Mouse (Mus musculus) limb, embryonic 11.5 days (tissue): ENCODE data around the gene Tab2. TPM values are rescaled to one million over a fixed set of nuclear protein-coding genes. Genes with fewer than 3 reads are reported as not detected.
A peak's percentile ranks its signal among the peaks of the same experiment; 100 is the strongest.

Experiments used
- ATAC-seq: fragments of 200-750 bp; cut with Nextera tagmentation; 2 replicates; pipeline ENCODE4 v1.8.0; 2017; ENCODE audit warnings: low read depth; ENCODE audit not compliant: insufficient number of reproducible peaks, low FRiP score, low TSS enrichment
- DNase-seq: peaks from one replicate; pipeline ENCODE4 v3.0.0-alpha.2; 2015; ENCODE audit warnings: low spot score
- H3K27ac ChIP-seq: fragments of 300-500 bp; sonication (generic); replicated peaks from 2 replicates; pipeline ENCODE4 v1.5.1; 2014; ENCODE audit warnings: low read depth, mild to moderate bottlenecking, low read length
- H3K27me3 ChIP-seq: fragments of 300-500 bp; sonication (generic); 2 replicates; pipeline ENCODE4 v1.6.1; 2014; ENCODE audit warnings: mild to moderate bottlenecking, low read length, mixed read lengths; ENCODE audit not compliant: control insufficient read depth, insufficient read depth
- H3K36me3 ChIP-seq: fragments of 300-500 bp; sonication (generic); 2 replicates; pipeline ENCODE4 v1.6.1; 2014; ENCODE audit warnings: mild to moderate bottlenecking, low read length, moderate library complexity, mixed read lengths; ENCODE audit not compliant: control insufficient read depth, insufficient read depth
- H3K4me1 ChIP-seq: fragments of 300-500 bp; sonication (generic); 2 replicates; pipeline ENCODE4 v1.6.1; 2014; ENCODE audit warnings: low read length, mixed read lengths; ENCODE audit not compliant: control insufficient read depth, insufficient read depth
- H3K4me2 ChIP-seq: fragments of 300-500 bp; sonication (generic); 2 replicates; pipeline ENCODE4 v1.6.1; 2014; ENCODE audit warnings: low read depth, mild to moderate bottlenecking, moderate library complexity; ENCODE audit not compliant: severe bottlenecking
- H3K4me3 ChIP-seq: fragments of 300-500 bp; sonication (generic); 2 replicates; pipeline ENCODE4 v1.5.1; 2014; ENCODE audit warnings: low read depth, low read length
- H3K9ac ChIP-seq: fragments of 300-500 bp; sonication (generic); 2 replicates; pipeline ENCODE4 v1.6.1; 2014; ENCODE audit warnings: mild to moderate bottlenecking, low read length
- H3K9me3 ChIP-seq: fragments of 300-500 bp; sonication (generic); 2 replicates; pipeline ENCODE4 v1.6.1; 2016; ENCODE audit warnings: low read length; ENCODE audit not compliant: control insufficient read depth
- WGBS: fragments of 180-500 bp; shearing (Covaris S2); extraction: QIAGEN DNeasy Blood & Tissue Kit; methylation state at CpG from one replicate; pipeline ENCODE4 v1.1.7; 2014; 5-methylcytosine and 5-hydroxymethylcytosine counted together
- polyA plus RNA-seq: library from polyadenylated mRNA; unstranded; fragments of >200 nt; fragmentation: Nextera tagmentation; extraction: Ambion mirVana; gene quantifications from 2 replicates; pipeline ENCODE4 v1.2.1, GENCODE M21; 2014

The Tab2 gene
- polyA plus RNA-seq, 1 experiment from 2014 or later: 30.3 TPM

- DNase-seq: no peak
Measured at GRCm38 (mm10) chr10:7923433-7923832, 32.6 kb downstream of the Tab2 start.

DNA sequence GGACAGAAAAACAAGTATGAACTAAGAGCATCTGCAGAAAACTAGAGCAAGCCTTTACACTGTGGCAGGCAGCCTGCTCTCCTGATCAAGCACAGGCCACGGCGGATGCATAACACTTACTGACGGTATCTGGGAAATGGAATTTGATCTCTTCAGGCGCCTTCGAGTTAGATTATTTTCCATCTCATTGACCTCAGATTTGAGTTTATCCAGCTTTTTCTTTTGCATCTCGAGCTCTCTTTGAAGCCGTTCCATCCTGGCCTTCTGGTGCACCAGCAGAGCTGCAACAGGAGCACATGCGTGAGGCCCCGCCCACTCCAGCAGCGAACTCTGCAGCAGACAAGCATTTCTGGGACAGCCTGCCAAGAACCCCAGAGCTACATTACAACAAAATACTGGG is 44.8 kb downstream of the Tab2 start:
- H3K36me3 ChIP-seq: peaks cover 23% of the 10 kb centered on the region; the same call in 1 of the 2 replicates

More at GRCm38 (mm10) chr10:7923433-7923832, 32.6 kb downstream of the Tab2 start:
- H3K27ac ChIP-seq: no peak overlapping the region
- H3K27me3 ChIP-seq: no peaks in the 10 kb centered on the region
- H3K4me3 ChIP-seq: no peak overlapping the region
- no peak overlapping the region for H3K9ac ChIP-seq
- WGBS: 95% methylated on average over 1 of the region's 1 CpGs
- ATAC-seq: no peak
- H3K36me3 ChIP-seq: peaks cover 15% of the 10 kb centered on the region; the same call in 1 of the 2 replicates
- no peak overlapping the region for H3K4me2 ChIP-seq
- H3K9me3 ChIP-seq: no peaks in the 10 kb centered on the region
- no peaks in the 10 kb centered on the region for H3K4me1 ChIP-seq

GRCm38 (mm10) chr10:7907151-7907550 is 48.9 kb downstream of the Tab2 start:
- DNase-seq: no peak
- 90% methylated on average over 12 of the region's 12 CpGs for WGBS

More for the DNA sequence above, 44.8 kb downstream of the Tab2 start:
- no peak overlapping the region for H3K9ac ChIP-seq
- H3K4me3 ChIP-seq: no peak overlapping the region
- H3K4me2 ChIP-seq: no peak overlapping the region
- H3K27ac ChIP-seq: no peak overlapping the region
- no peaks in the 10 kb centered on the region for H3K4me1 ChIP-seq
- no peaks in the 10 kb centered on the region for H3K27me3 ChIP-seq
- no peaks in the 10 kb centered on the region for H3K9me3 ChIP-seq
- DNase-seq (no peak), ATAC-seq (no peak)
- 85% methylated on average over 10 of the region's 10 CpGs for WGBS

DNA sequence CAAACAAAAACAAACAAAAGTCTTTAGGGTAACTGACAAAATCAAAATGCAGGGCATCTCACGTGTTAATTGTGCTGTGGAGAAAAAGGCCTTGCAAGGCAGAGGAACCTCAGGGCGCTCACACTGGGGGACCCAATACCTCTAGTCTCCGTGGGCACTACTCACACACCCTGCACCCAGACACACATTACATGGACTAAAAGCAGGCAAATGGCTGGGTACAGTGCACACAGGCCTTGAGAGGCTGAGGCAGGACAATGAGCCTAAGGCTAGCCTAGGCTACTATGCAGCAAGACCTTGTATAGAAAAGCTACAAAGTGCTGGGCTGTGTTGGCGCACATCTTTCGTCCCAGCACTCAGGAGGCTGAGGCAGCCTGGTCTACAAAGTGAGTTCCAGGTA is 51.9 kb downstream of the Tab2 start:
- no peak overlapping the region for H3K9ac ChIP-seq
- WGBS: 92% methylated on average over 5 of the region's 5 CpGs
- no peaks in the 10 kb centered on the region for H3K9me3 ChIP-seq
- no peak overlapping the region for H3K4me3 ChIP-seq
- no peak overlapping the region for H3K4me2 ChIP-seq
- no peaks in the 10 kb centered on the region for H3K27me3 ChIP-seq
- H3K27ac ChIP-seq: no peak overlapping the region
- no peaks in the 10 kb centered on the region for H3K4me1 ChIP-seq
- DNase-seq (no peak), ATAC-seq (no peak)
- H3K36me3 ChIP-seq: peaks cover 21% of the 10 kb centered on the region; the same call in 1 of the 2 replicates

More at GRCm38 (mm10) chr10:7907151-7907550, 48.9 kb downstream of the Tab2 start:
- no peaks in the 10 kb centered on the region for H3K4me1 ChIP-seq
- H3K9me3 ChIP-seq: no peaks in the 10 kb centered on the region
- peaks cover 26% of the 10 kb centered on the region; the same call in 1 of the 2 replicates for H3K36me3 ChIP-seq
- H3K27ac ChIP-seq: no peak overlapping the region
- H3K4me2 ChIP-seq: no peak overlapping the region
- H3K27me3 ChIP-seq: no peaks in the 10 kb centered on the region
- ATAC-seq: no peak
- no peak overlapping the region for H3K4me3 ChIP-seq
- H3K9ac ChIP-seq: no peak overlapping the region

DNA sequence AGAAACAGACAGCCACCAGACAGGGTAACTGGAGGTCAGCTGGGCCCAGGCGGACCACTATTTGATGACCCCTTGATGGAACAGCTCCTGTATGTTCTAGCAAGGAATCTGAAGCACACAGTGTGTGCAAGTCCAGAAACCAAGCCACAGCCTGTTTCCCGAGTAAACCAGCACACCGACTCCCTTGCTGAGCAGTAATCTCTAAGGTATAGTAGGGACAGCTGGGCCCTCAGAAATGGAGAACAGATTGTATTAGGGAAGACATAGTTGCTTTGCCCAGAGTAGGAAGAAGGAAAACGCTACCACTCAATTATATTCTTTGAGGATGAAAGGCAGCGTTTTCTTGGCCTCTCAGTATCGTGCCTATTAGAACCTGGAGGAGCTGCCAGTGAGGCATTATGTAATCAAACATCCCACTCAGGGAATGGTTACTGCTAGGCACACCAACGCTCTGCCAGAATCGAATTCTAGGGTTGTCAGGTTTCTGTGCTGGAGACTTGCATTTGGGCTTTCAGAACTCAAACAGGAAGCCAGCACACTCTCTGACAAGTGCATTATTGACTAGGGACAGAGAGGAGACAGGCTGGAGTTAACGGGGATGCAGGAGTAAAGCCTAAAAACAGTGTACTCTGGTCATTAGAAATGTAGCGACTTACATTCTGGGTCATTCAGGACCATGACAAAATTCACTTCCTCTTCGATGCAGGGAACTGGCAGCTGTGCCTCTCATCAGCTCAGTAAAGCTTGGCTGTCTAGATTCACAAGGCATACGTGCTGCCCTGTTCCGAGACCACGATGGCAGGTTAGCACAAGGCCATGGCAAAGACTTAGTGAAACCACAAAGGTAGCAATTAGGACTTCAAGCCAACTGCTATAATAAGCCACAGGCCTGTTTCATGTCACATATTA is 55.1 kb downstream of the Tab2 start:
- WGBS: 92% methylated on average over 14 of the region's 14 CpGs
- H3K36me3 ChIP-seq: peaks cover 2% of the 10 kb centered on the region; the same call in 1 of the 2 replicates

GRCm38 (mm10) chr10:7888256-7888868 is 67.7 kb downstream of the Tab2 start:
- ATAC-seq (no peak), DNase-seq (no peak)
- H3K4me2 ChIP-seq: no peak overlapping the region
- no peak overlapping the region for H3K9ac ChIP-seq
- no peak overlapping the region for H3K4me3 ChIP-seq
- H3K4me1 ChIP-seq: no peaks in the 10 kb centered on the region
- no peaks in the 10 kb centered on the region for H3K36me3 ChIP-seq
- no peak overlapping the region for H3K27ac ChIP-seq
- H3K27me3 ChIP-seq: no peaks in the 10 kb centered on the region
- H3K9me3 ChIP-seq: no peaks in the 10 kb centered on the region
- 89% methylated on average over 11 of the region's 11 CpGs for WGBS

More for the DNA sequence above, 55.1 kb downstream of the Tab2 start:
- DNase-seq (no peak), ATAC-seq (no peak)
- Histone ChIP-seq H3K9ac (no peak overlapping the region), H3K4me1 (no peaks in the 10 kb centered on the region), H3K27me3 (no peaks in the 10 kb centered on the region), H3K4me2 (no peak overlapping the region), H3K27ac (no peak overlapping the region), H3K4me3 (no peak overlapping the region), H3K9me3 (no peaks in the 10 kb centered on the region)

- Histone ChIP-seq H3K27me3 (no peaks in the 10 kb centered on the region), H3K9ac (no peak overlapping the region), H3K27ac (no peak overlapping the region), H3K4me2 (no peak overlapping the region), H3K4me3 (no peak overlapping the region), H3K9me3 (no peaks in the 10 kb centered on the region), H3K4me1 (no peaks in the 10 kb centered on the region), H3K36me3 (no peaks in the 10 kb centered on the region)
- peak; percentile 83 for DNase-seq
- no peak; the same call in 1 of the 2 replicates for ATAC-seq
- 16% methylated on average over 5 of the region's 5 CpGs for WGBS
Measured at GRCm38 (mm10) chr10:7883524-7883923, 72.5 kb downstream of the Tab2 start.

GRCm38 (mm10) chr10:7881971-7882370 is 74.1 kb downstream of the Tab2 start:
- Histone ChIP-seq H3K4me1 (no peaks in the 10 kb centered on the region), H3K9ac (no peak overlapping the region), H3K27ac (no peak overlapping the region), H3K27me3 (no peaks in the 10 kb centered on the region), H3K36me3 (no peaks in the 10 kb centered on the region), H3K4me3 (no peak overlapping the region), H3K4me2 (no peak overlapping the region), H3K9me3 (no peaks in the 10 kb centered on the region)
- ATAC-seq (no peak), DNase-seq (peak; percentile 12)
- 86% methylated on average over 3 of the region's 3 CpGs for WGBS
